Mouse (Mus musculus): Measurements from ENCODE around the gene Supt16. TPM values are rescaled to one million over a fixed set of nuclear protein-coding genes. Genes with fewer than 3 reads are reported as not detected.

The Supt16 gene
- polyA plus RNA-seq (2015; fragmentation: Nextera tagmentation; extraction: Ambion mirVana) = 72.3 and 74.0 TPM in 2 replicates

GRCm38 (mm10) chr14:52197156-52197878 is at the start of gene Supt16:
Gene Supt16 (minus strand): TSS chr14:52197416.
- peaks cover 35% of the 10 kb centered on the region for H3K36me3 ChIP-seq
- WGBS = under 1% methylated on average over 59 of the region's 59 CpGs

DNA sequence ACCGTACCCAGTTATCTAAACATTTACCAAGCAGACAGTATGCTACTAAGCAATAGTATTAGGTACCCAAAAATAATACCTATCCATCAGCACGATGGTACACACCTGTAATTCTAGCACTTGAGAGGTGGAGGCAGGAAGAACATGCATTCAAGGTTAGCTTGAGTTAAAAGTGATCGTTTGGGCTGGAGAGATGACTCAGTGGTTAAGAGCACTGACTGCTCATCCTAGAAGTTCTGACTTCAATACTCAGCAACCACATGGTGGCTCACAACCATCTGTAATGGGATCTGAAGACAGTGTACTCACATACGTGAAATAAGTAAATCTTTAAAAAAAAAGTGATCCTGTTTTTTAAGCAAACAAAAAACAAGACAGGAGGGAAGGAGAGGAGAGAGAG is 48.9 kb upstream of the Supt16 start:
- Histone ChIP-seq H3K4me3 (no peak overlapping the region), H3K4me1 (peaks cover 15% of the 10 kb centered on the region), H3K9ac (no peak overlapping the region), H3K36me3 (0 out of 2 replicates have a peak, but pooled peaks cover 6% of the 10 kb centered on the region), H3K27ac (no peak overlapping the region), H3K4me2 (replicated peaks) (no peak overlapping the region), H3K9me3 (no peaks in the 10 kb centered on the region), H3K27me3 (no peaks in the 10 kb centered on the region)
- no peak for ATAC-seq (ENCODE audit: low FRiP score, low read depth)
- 77% methylated on average over 4 of the region's 4 CpGs for WGBS

More at GRCm38 (mm10) chr14:52197156-52197878, at the start of gene Supt16:
- peak within 1 kb of the TSS; percentile 100 for H3K9ac ChIP-seq
- H3K4me2 ChIP-seq (replicated peaks) = peak within 1 kb of the TSS; percentile 83
- peak within 1 kb of the TSS; percentile 98 for H3K27ac ChIP-seq
- ATAC-seq (ENCODE audit: low FRiP score, low read depth) = peak; percentile 95
- peak within 1 kb of the TSS; percentile 100 for H3K4me3 ChIP-seq
- H3K9me3 ChIP-seq = no peaks in the 10 kb centered on the region
- no peaks in the 10 kb centered on the region for H3K27me3 ChIP-seq
- H3K4me1 ChIP-seq = peaks cover 24% of the 10 kb centered on the region

DNA sequence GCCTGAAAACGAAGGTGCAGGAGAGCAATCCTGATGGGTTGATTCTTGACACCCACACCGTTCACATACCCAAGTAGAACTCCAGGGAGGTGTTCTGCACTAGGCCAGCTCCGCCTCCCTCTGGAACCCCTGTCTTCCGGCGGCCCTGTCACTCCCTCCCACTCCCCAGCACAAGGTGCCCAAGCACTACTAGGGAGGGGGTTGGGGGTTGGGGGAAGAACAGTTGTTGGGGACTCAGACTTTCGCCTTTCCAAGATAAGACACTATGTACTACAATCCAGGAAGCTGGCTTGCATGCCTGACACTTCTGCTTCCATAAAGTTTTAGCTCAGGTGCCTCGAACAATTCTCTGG is 47.5 kb upstream of the Supt16 start:
- Histone ChIP-seq H3K4me3 (peak overlapping the region; percentile 75), H3K9ac (peak overlapping the region; percentile 80), H3K27ac (peak overlapping the region; percentile 52; the same call in 1 of the 2 replicates), H3K4me1 (peaks cover 15% of the 10 kb centered on the region), H3K27me3 (no peaks in the 10 kb centered on the region), H3K4me2 (replicated peaks) (peak overlapping the region; percentile 79), H3K9me3 (no peaks in the 10 kb centered on the region), H3K36me3 (peaks cover 4% of the 10 kb centered on the region; the same call in 1 of the 2 replicates)
- no peak; the same call in 1 of the 2 replicates for ATAC-seq (ENCODE audit: low FRiP score, low read depth)
- 11% methylated on average over 7 of the region's 7 CpGs for WGBS

GRCm38 (mm10) chr14:52244041-52244689 is 46.9 kb upstream of the Supt16 start:
- Histone ChIP-seq H3K4me2 (replicated peaks) (peak overlapping the region; percentile 79), H3K4me1 (peaks cover 15% of the 10 kb centered on the region), H3K9ac (peak overlapping the region; percentile 85), H3K4me3 (peak overlapping the region; percentile 75), H3K9me3 (no peaks in the 10 kb centered on the region), H3K27me3 (no peaks in the 10 kb centered on the region), H3K27ac (peak overlapping the region; percentile 52; the same call in 1 of the 2 replicates), H3K36me3 (peaks cover 4% of the 10 kb centered on the region; the same call in 1 of the 2 replicates)
- ATAC-seq (ENCODE audit: low FRiP score, low read depth) = peak; percentile 100
- WGBS = under 1% methylated on average over 32 of the region's 32 CpGs

DNA sequence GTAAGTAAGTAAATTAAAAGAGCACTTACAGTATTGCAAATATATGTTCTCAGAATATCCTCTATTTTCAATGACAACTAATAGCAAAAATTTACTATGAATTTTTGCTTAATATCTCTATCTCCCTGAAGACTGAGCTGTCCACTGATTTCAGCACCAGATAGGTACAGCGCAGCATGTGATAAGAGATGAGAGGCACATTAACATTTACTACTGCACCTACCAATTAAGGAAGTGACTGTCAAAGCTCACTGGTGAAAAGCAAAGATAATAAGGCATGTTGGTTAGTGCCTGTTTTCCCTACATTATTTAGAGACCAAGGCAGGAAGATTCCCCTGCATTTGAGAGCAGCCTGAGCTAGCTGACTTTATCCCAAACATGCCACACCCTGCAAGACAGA is 39.0 kb upstream of the Supt16 start:
- no peaks in the 10 kb centered on the region for H3K27me3 ChIP-seq
- H3K4me3 ChIP-seq = no peak overlapping the region
- no peak overlapping the region for H3K9ac ChIP-seq
- no peak for ATAC-seq (ENCODE audit: low FRiP score, low read depth)
- H3K9me3 ChIP-seq = no peaks in the 10 kb centered on the region
- H3K4me2 ChIP-seq (replicated peaks) = no peak overlapping the region
- no peaks in the 10 kb centered on the region for H3K4me1 ChIP-seq
- WGBS = 95% methylated on average over 1 of the region's 1 CpGs
- H3K36me3 ChIP-seq = peaks cover 69% of the 10 kb centered on the region
- no peak overlapping the region for H3K27ac ChIP-seq

GRCm38 (mm10) chr14:52235165-52235564 is 37.9 kb upstream of the Supt16 start:
- H3K4me1 ChIP-seq = no peaks in the 10 kb centered on the region
- no peaks in the 10 kb centered on the region for H3K27me3 ChIP-seq
- 93% methylated on average over 7 of the region's 7 CpGs for WGBS
- peaks cover 77% of the 10 kb centered on the region for H3K36me3 ChIP-seq
- no peak overlapping the region for H3K4me2 ChIP-seq (replicated peaks)
- no peak overlapping the region for H3K9ac ChIP-seq
- no peak overlapping the region for H3K27ac ChIP-seq
- ATAC-seq (ENCODE audit: low FRiP score, low read depth) = no peak
- H3K9me3 ChIP-seq = no peaks in the 10 kb centered on the region
- no peak overlapping the region for H3K4me3 ChIP-seq

DNA sequence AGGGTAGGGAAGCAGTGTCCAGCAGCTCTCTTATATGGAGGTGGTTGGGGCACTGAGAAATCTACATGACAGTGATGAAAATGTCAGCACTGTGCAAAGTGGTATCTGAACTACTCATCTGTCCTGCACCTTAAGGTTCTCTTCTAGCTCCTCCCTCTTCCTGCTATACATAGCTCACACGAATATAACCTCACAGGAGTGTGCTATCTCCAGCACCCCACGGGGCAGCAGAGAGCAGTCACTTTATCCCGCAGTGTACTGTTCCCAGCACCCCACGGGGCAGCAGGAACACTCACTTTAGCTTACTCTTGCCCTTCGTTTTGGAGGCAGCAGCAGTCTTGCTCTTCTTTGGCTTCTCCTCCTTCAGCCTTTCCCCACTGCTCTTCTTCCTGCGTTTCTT is 35.0 kb upstream of the Supt16 start:
- WGBS = 82% methylated on average over 6 of the region's 6 CpGs
- Histone ChIP-seq H3K4me3 (no peak overlapping the region), H3K27me3 (no peaks in the 10 kb centered on the region), H3K9ac (no peak overlapping the region), H3K27ac (no peak overlapping the region), H3K4me1 (no peaks in the 10 kb centered on the region), H3K4me2 (replicated peaks) (no peak overlapping the region), H3K9me3 (no peaks in the 10 kb centered on the region), H3K36me3 (peaks cover 97% of the 10 kb centered on the region)
- ATAC-seq (ENCODE audit: low FRiP score, low read depth) = no peak

GRCm38 (mm10) chr14:52225972-52226371 is 28.8 kb upstream of the Supt16 start:
- no peak overlapping the region for H3K4me3 ChIP-seq
- H3K4me2 ChIP-seq (replicated peaks) = no peak overlapping the region
- no peaks in the 10 kb centered on the region for H3K9me3 ChIP-seq
- no peak for ATAC-seq (ENCODE audit: low FRiP score, low read depth)
- no peak overlapping the region for H3K27ac ChIP-seq
- 93% methylated on average over 2 of the region's 2 CpGs for WGBS
- H3K9ac ChIP-seq = no peak overlapping the region
- no peaks in the 10 kb centered on the region for H3K27me3 ChIP-seq
- peaks cover 93% of the 10 kb centered on the region for H3K36me3 ChIP-seq
- no peaks in the 10 kb centered on the region for H3K4me1 ChIP-seq

DNA sequence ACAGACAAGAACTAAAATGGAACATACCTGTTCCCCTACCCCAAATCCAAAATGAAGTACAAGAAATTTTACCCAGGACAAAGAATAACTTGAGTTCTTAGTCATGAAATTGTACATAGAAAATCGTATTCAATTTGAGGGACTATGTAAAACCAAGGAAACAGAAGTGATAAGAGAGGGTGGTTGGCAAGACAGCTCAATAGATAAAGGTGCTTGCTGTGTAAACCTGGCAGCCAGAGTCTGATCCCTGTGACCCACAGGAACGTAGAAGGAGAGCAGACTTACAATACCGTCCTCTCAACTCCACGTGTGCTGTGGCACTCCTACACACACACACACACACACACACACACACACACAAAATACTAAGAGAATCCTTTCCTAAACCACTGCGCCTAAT is 20.0 kb upstream of the Supt16 start:
- WGBS = 92% methylated on average over 5 of the region's 5 CpGs
- no peak overlapping the region for H3K4me2 ChIP-seq (replicated peaks)
- H3K9ac ChIP-seq = no peak overlapping the region
- H3K9me3 ChIP-seq = no peaks in the 10 kb centered on the region
- no peaks in the 10 kb centered on the region for H3K4me1 ChIP-seq
- no peak overlapping the region for H3K4me3 ChIP-seq
- ATAC-seq (ENCODE audit: low FRiP score, low read depth) = no peak
- H3K27ac ChIP-seq = no peak overlapping the region
- no peaks in the 10 kb centered on the region for H3K27me3 ChIP-seq
- peaks cover 92% of the 10 kb centered on the region for H3K36me3 ChIP-seq

- no peak overlapping the region for H3K9ac ChIP-seq
- no peak overlapping the region for H3K4me2 ChIP-seq (replicated peaks)
- no peaks in the 10 kb centered on the region for H3K27me3 ChIP-seq
- no peak for ATAC-seq (ENCODE audit: low FRiP score, low read depth)
- H3K4me3 ChIP-seq = no peak overlapping the region
- peaks cover 24% of the 10 kb centered on the region for H3K4me1 ChIP-seq
- no peaks in the 10 kb centered on the region for H3K9me3 ChIP-seq
- 92% methylated on average over 4 of the region's 4 CpGs for WGBS
- no peak overlapping the region for H3K27ac ChIP-seq
- peaks cover 41% of the 10 kb centered on the region for H3K36me3 ChIP-seq
These were observed 2.2 kb upstream of the Supt16 start for GRCm38 (mm10) chr14:52199412-52199811.

GRCm38 (mm10) chr14:52198141-52198540 is 925 bp upstream of the Supt16 start:
- H3K4me3 ChIP-seq = peak overlapping the region; percentile 100
- H3K27me3 ChIP-seq = no peaks in the 10 kb centered on the region
- peaks cover 24% of the 10 kb centered on the region for H3K4me1 ChIP-seq
- WGBS = 15% methylated on average over 3 of the region's 3 CpGs
- peak overlapping the region; percentile 83 for H3K4me2 ChIP-seq (replicated peaks)
- no peaks in the 10 kb centered on the region for H3K9me3 ChIP-seq
- no peak overlapping the region for H3K27ac ChIP-seq
- H3K36me3 ChIP-seq = peaks cover 35% of the 10 kb centered on the region
- H3K9ac ChIP-seq = peak overlapping the region; percentile 100
- no peak for ATAC-seq (ENCODE audit: low FRiP score, low read depth)

All from limb, embryonic 13.5 days (tissue).